Mouse (Mus musculus): ENCODE data around the gene Olfr593.
"Not testable (repeated sequence)": the region's sequence is repeated elsewhere in the genome, so short reads cannot be mapped to it uniquely, and the experiment has no call there.

The Olfr593 gene

DNA sequence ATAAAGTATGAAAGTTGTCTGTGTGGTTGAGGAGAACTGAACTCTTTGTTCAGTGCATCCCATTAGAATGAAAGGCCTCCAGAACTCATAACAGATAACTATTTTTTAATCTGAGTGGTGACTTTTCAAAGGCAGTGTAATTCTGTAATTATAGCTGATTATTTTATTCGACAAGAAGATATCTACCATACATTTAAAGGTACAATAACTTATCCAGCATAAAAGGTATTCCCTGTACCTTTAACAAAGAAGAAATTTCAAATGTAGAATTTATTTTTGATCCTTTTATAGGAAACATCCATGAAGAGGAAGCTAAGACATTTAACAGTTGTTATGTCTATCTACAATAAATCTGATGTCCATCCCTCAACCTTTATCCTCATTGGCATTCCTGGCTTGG lies at the start of gene Olfr593:
Olfr593 (plus strand) TSS at position 301 of the 400 bp plus-strand sequence.
- DNase-seq: no peak

DNA sequence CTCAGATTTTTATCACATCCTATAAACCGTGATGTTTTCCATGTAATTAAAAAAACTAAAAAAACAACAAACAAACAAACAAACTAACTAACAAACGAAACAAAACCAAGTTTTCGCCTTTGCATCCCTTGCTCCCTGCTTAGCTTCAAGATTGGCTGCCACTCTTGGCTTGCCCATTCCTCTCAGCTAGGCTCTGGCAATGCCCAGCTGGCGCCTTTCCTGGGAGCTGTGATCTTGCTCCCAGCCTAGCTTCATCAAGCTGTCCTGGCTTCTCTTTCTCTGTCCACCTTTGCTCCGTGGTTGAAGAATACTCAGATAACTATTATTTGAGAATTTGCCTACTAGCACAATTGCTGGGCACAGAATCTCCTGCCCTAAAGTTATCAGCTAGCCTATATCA lies 42.0 kb upstream of the Olfr593 start:
- no peak for DNase-seq

DNA sequence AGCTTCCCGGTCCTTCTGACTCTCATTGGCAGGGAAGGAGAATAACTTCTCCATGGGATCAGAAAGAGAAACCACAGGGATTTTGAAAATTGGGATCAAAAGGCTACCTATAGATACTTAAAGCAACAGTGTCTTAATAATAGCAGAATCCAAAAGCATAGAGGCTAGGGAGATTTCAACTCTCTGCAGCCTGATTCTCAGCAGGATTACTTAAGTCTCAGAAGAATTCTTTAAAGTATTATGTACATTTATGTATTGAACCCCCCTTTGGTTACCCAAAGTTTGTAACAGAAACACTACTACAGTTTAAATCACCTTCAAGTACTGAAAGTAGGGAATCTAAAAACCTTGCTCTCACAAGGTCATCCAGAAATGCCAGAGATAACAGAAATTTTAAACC lies 33.4 kb upstream of the Olfr593 start, which contains the start of gene Olfr591:
Olfr591 (minus strand) TSS at position 101 of the 400 bp plus-strand sequence.
- DNase-seq: no peak

DNA sequence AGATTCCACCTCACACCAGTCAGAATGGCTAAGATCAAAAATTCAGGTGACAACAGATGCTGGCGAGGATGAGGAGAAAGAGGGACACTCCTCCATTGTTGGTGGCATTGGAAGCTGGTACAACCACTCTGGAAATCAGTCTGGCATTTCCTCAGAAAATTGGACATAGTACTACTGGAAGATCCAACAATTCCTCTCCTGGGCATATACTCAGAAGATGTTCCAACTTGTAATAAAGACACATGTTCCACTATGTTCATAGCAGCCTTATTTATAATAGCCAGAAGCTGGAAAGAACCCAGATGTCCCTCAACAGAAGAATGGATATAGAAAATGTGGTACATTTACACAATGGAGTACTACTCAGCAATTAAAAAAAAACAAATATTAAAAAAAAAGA lies 27.2 kb upstream of the Olfr593 start, which contains the start of gene Olfr592:
Olfr592 (plus strand) TSS at position 301 of the 400 bp plus-strand sequence.
- not testable (repeated sequence) for DNase-seq

DNA sequence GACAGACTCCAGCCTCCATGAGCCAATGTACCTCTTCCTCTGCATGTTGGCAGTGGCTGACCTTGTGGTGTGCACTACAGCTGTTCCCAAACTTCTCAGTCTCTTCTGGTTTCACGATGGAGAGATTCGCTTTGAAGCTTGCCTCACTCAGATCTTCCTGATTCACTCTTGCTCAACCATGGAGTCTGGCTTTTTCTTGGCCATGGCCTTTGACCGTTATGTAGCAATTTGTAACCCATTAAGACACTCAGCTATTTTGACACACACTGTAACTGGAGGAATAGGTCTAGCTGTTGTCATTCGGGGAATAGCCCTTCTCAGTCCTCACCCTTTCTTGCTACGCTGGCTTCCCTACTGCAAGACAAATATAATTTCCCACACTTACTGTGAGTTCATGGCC lies 388 bp downstream of the Olfr593 start:
- DNase-seq: not testable (repeated sequence)

DNA sequence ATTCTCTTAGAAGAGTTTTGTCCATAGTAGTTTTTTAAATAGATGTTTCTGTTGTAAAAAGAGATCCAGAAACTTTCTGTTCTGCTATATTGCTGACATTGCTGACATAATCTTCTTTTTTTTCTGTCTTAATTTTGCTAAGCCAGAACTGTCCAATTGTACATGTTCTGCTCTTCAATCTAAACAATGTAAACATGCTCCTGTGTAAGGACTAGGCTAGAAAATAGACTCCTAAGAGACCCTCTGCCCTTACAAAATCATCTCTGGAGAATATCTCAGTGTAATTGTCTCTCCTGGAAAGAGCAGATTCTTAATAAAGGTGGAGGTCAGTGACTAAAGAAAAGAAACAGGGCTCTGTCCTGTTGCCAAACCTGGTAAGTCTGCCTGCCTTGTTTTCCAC lies 5.0 kb downstream of the Olfr593 start, which contains the start of gene Olfr594:
Olfr594 (plus strand) TSS at position 301 of the 400 bp plus-strand sequence.
- DNase-seq: no peak

DNA sequence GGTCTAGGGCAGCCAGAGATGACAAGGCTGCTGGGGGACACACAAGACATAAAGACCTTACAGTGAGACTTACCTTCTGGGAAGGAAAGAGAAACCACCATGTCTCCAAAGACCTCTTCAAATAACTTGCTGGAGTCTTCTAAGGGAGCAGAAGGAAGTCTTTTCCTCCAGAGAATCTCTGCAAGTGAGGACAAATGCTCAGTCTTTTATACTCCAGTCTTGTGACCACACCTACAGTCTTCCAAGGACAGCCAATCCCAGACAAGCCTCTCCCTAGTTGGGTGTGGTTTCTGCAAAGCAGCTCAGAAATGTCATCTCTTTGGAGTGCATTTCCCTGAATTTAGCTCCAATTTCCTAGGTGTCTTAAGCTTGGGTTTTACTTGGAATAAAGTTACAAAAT lies 40.7 kb downstream of the Olfr593 start, which contains the start of gene Usp17ld:
Usp17ld (minus strand) TSS at position 101 of the 400 bp plus-strand sequence.
- DNase-seq: not testable (repeated sequence)

Measured in right cerebral cortex, adult 18-20 months (tissue).